Mouse (Mus musculus) hindbrain, embryonic 10.5 days (tissue): ENCODE results near the gene Itpr1. TPM values are rescaled to one million over a fixed set of nuclear protein-coding genes. Genes with fewer than 3 reads are reported as not detected.

Experiments
- DNase-seq: peaks from one replicate; pipeline ENCODE4 v3.0.0-alpha.2; 2017; ENCODE audit warnings: low spot score
- H3K27ac ChIP-seq: fragments of 300-500 bp; sonication (generic); 2 replicates; pipeline ENCODE4 v1.5.1; 2016; ENCODE audit warnings: mild to moderate bottlenecking, moderate library complexity
- H3K27me3 ChIP-seq: fragments of 300-500 bp; sonication (generic); 2 replicates; pipeline ENCODE4 v1.6.1; 2016; ENCODE audit warnings: mild to moderate bottlenecking; ENCODE audit not compliant: poor library complexity, insufficient read depth, severe bottlenecking
- H3K36me3 ChIP-seq: fragments of 300-500 bp; sonication (generic); 2 replicates; pipeline ENCODE4 v1.6.1; 2016; ENCODE audit warnings: mild to moderate bottlenecking, moderate library complexity
- H3K4me1 ChIP-seq: fragments of 300-500 bp; sonication (generic); replicated peaks from 2 replicates; pipeline ENCODE4 v1.6.1; 2016; ENCODE audit warnings: mild to moderate bottlenecking
- H3K4me3 ChIP-seq: fragments of 300-500 bp; sonication (generic); 2 replicates; pipeline ENCODE4 v1.5.1; 2016; ENCODE audit warnings: mild to moderate bottlenecking, moderate library complexity
- H3K9me3 ChIP-seq: fragments of 300-500 bp; sonication (generic); 2 replicates; pipeline ENCODE4 v1.6.1; 2016; ENCODE audit warnings: mild to moderate bottlenecking, moderate library complexity
- WGBS: fragments of 180-500 bp; shearing (Covaris S2); methylation state at CpG from one replicate; pipeline ENCODE4 v1.1.7; 2016; 5-methylcytosine and 5-hydroxymethylcytosine counted together
- polyA plus RNA-seq: library from polyadenylated mRNA; unstranded; fragments of >200 nt; fragmentation: Nextera tagmentation; extraction: Ambion mirVana; gene quantifications from 2 replicates; pipeline ENCODE4 v1.2.1, GENCODE M21; 2016

Itpr1 gene
- polyA plus RNA-seq, 1 experiment from 2014 or later = 6.9 TPM

GRCm38 (mm10) chr6:108517986-108518385, 305.1 kb downstream of the Itpr1 start:
- H3K9me3 ChIP-seq = no peaks in the 10 kb centered on the region
- 97% methylated on average over 1 of the region's 1 CpGs for WGBS
- H3K27ac ChIP-seq = no peak overlapping the region
- 0 out of 2 replicates have a peak, but pooled peaks cover 8% of the 10 kb centered on the region for H3K4me1 ChIP-seq
- H3K36me3 ChIP-seq = peaks cover 14% of the 10 kb centered on the region
- no peaks in the 10 kb centered on the region for H3K27me3 ChIP-seq
- DNase-seq = no peak
- H3K4me3 ChIP-seq = no peak overlapping the region

GRCm38 (mm10) chr6:108518552-108518951, 305.7 kb downstream of the Itpr1 start:
- WGBS = 83% methylated on average over 14 of the region's 14 CpGs
- H3K4me1 ChIP-seq = 0 out of 2 replicates have a peak, but pooled peaks cover 8% of the 10 kb centered on the region
- H3K4me3 ChIP-seq = no peak overlapping the region
- H3K36me3 ChIP-seq = peaks cover 19% of the 10 kb centered on the region
- no peaks in the 10 kb centered on the region for H3K9me3 ChIP-seq
- no peaks in the 10 kb centered on the region for H3K27me3 ChIP-seq
- no peak for DNase-seq
- H3K27ac ChIP-seq = no peak overlapping the region

- no peaks in the 10 kb centered on the region for H3K9me3 ChIP-seq
- H3K36me3 ChIP-seq = peaks cover 26% of the 10 kb centered on the region
- no peak for DNase-seq
- H3K4me1 ChIP-seq = 0 out of 2 replicates have a peak, but pooled peaks cover 8% of the 10 kb centered on the region
- H3K27ac ChIP-seq = no peak overlapping the region
- no peak overlapping the region for H3K4me3 ChIP-seq
- WGBS = 90% methylated on average over 9 of the region's 9 CpGs
- H3K27me3 ChIP-seq = no peaks in the 10 kb centered on the region
These were observed 306.4 kb downstream of the Itpr1 start for GRCm38 (mm10) chr6:108519327-108519726.

GRCm38 (mm10) chr6:108523956-108524616, 311.2 kb downstream of the Itpr1 start:
- DNase-seq = no peak
- H3K36me3 ChIP-seq = peaks cover 32% of the 10 kb centered on the region
- 96% methylated on average over 16 of the region's 16 CpGs for WGBS

GRCm38 (mm10) chr6:108524617-108525010, 311.7 kb downstream of the Itpr1 start:
- Histone ChIP-seq H3K36me3 (peaks cover 28% of the 10 kb centered on the region), H3K4me1 (0 out of 2 replicates have a peak, but pooled peaks cover 3% of the 10 kb centered on the region), H3K9me3 (no peaks in the 10 kb centered on the region), H3K4me3 (no peak overlapping the region), H3K27me3 (no peaks in the 10 kb centered on the region), H3K27ac (no peak overlapping the region)
- no peak for DNase-seq
- 93% methylated on average over 10 of the region's 10 CpGs for WGBS

More at GRCm38 (mm10) chr6:108523956-108524616, 311.2 kb downstream of the Itpr1 start:
- Histone ChIP-seq H3K4me1 (0 out of 2 replicates have a peak, but pooled peaks cover 3% of the 10 kb centered on the region), H3K27me3 (no peaks in the 10 kb centered on the region), H3K9me3 (no peaks in the 10 kb centered on the region), H3K4me3 (no peak overlapping the region), H3K27ac (no peak overlapping the region)

GRCm38 (mm10) chr6:108527560-108527959, 314.7 kb downstream of the Itpr1 start:
- DNase-seq = no peak
- no peaks in the 10 kb centered on the region for H3K27me3 ChIP-seq
- peaks cover 25% of the 10 kb centered on the region for H3K4me1 ChIP-seq
- H3K4me3 ChIP-seq = no peak overlapping the region
- peaks cover 25% of the 10 kb centered on the region for H3K36me3 ChIP-seq
- WGBS = 85% methylated on average over 3 of the region's 3 CpGs
- H3K27ac ChIP-seq = no peak overlapping the region
- H3K9me3 ChIP-seq = no peaks in the 10 kb centered on the region

- peaks cover 25% of the 10 kb centered on the region for H3K4me1 ChIP-seq
- no peak for DNase-seq
- no peak overlapping the region for H3K4me3 ChIP-seq
- H3K9me3 ChIP-seq = no peaks in the 10 kb centered on the region
- H3K27ac ChIP-seq = peak overlapping the region; percentile 29; the same call in 1 of the 2 replicates
- peaks cover 25% of the 10 kb centered on the region for H3K36me3 ChIP-seq
- no peaks in the 10 kb centered on the region for H3K27me3 ChIP-seq
These were observed 315.1 kb downstream of the Itpr1 start for GRCm38 (mm10) chr6:108527993-108528392.

GRCm38 (mm10) chr6:108529150-108529549, 316.3 kb downstream of the Itpr1 start:
- Histone ChIP-seq H3K27ac (no peak overlapping the region), H3K4me3 (no peak overlapping the region), H3K27me3 (no peaks in the 10 kb centered on the region), H3K4me1 (peaks cover 25% of the 10 kb centered on the region), H3K36me3 (peaks cover 14% of the 10 kb centered on the region), H3K9me3 (no peaks in the 10 kb centered on the region)
- DNase-seq = no peak
- WGBS = 90% methylated on average over 3 of the region's 3 CpGs

GRCm38 (mm10) chr6:108530781-108531323, 318.0 kb downstream of the Itpr1 start:
- peak; percentile 10 for DNase-seq
- Histone ChIP-seq H3K4me1 (peaks cover 25% of the 10 kb centered on the region), H3K4me3 (no peak overlapping the region), H3K27me3 (no peaks in the 10 kb centered on the region), H3K27ac (peak overlapping the region; percentile 64; the same call in 1 of the 2 replicates), H3K36me3 (0 out of 2 replicates have a peak, but pooled peaks cover 8% of the 10 kb centered on the region), H3K9me3 (no peaks in the 10 kb centered on the region)
- 43% methylated on average over 6 of the region's 6 CpGs for WGBS

- DNase-seq = no peak
- Histone ChIP-seq H3K36me3 (0 out of 2 replicates have a peak, but pooled peaks cover 2% of the 10 kb centered on the region), H3K27ac (peak overlapping the region; percentile 64; the same call in 1 of the 2 replicates), H3K9me3 (no peaks in the 10 kb centered on the region), H3K27me3 (no peaks in the 10 kb centered on the region), H3K4me3 (no peak overlapping the region), H3K4me1 (peaks cover 25% of the 10 kb centered on the region)
- WGBS = 41% methylated on average over 12 of the region's 12 CpGs
These were observed 318.7 kb downstream of the Itpr1 start for GRCm38 (mm10) chr6:108531324-108532311.

GRCm38 (mm10) chr6:108532486-108533179, 319.7 kb downstream of the Itpr1 start:
- Histone ChIP-seq H3K4me1 (peaks cover 25% of the 10 kb centered on the region), H3K27me3 (no peaks in the 10 kb centered on the region), H3K27ac (no peak overlapping the region), H3K4me3 (no peak overlapping the region), H3K9me3 (no peaks in the 10 kb centered on the region), H3K36me3 (no peaks in the 10 kb centered on the region)
- no peak for DNase-seq
- WGBS = 83% methylated on average over 10 of the region's 10 CpGs

- Histone ChIP-seq H3K4me3 (no peak overlapping the region), H3K36me3 (no peaks in the 10 kb centered on the region), H3K4me1 (peaks cover 23% of the 10 kb centered on the region), H3K27me3 (no peaks in the 10 kb centered on the region), H3K27ac (no peak overlapping the region), H3K9me3 (no peaks in the 10 kb centered on the region)
- DNase-seq = no peak
- WGBS = 90% methylated on average over 5 of the region's 5 CpGs
These were observed 321.2 kb downstream of the Itpr1 start for GRCm38 (mm10) chr6:108534139-108534538.
